ENCODE assay signal across 26 mouse cellular contexts in the genomic region with DNA sequence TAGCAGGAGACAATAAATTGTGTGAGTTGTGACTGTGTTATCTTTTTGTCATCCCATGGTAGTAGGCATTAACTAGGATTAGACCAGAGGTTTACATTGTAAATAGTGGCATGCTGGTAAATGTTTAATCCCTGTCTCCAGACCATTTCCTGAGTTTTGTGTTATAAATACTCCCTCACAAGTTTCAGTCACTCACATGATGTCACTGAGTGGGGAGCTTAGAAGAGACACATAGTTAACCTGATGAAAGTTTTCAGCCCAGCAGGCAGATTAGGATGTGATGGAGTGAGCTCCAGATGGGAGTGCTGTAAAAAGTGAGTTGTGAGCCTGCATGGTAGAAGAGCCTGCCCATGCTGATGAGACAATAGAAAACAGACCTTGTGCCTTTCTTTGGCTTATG. TPM values are rescaled to one million over a fixed set of nuclear protein-coding genes. Genes with fewer than 3 reads are reported as not detected.
DNase-seq lines count a peak whose midpoint lies in the region; ATAC-seq and TF ChIP-seq lines count a peak whose summit lies in the region.
"Had no signal": no experiment of that assay in that cellular context is flagged by ENCODE, and none has a peak within 500 bp of the region (broad histone marks: within the 10 kb centered on the region; RNA-seq: fewer than 3 reads in every experiment).

No protein-coding gene starts in this region.

- no peaks in the 10 kb centered on the region for H3K27me3 ChIP-seq in kidney, embryonic 15.5 days
- no peaks in the 10 kb centered on the region for H3K27me3 ChIP-seq in kidney, adult 2 months (replicated peaks; ENCODE audit: control insufficient read depth, insufficient read depth, low read length)
- no peaks in the 10 kb centered on the region for H3K27me3 ChIP-seq in liver, embryonic 16.5 days (ENCODE audit: control insufficient read depth, insufficient read depth, low read depth, low read length)
- H3K27me3 ChIP-seq in liver, embryonic 12.5 days (replicated peaks) = no peaks in the 10 kb centered on the region
- H3K27me3 ChIP-seq in intestine, embryonic 16.5 days (replicated peaks; ENCODE audit: control insufficient read depth, insufficient read depth, low read length) = no peaks in the 10 kb centered on the region
- H3K27me3 ChIP-seq in hindbrain, embryonic 13.5 days = no peaks in the 10 kb centered on the region
- H3K27me3 ChIP-seq: embryonic facial prominence, embryonic 12.5 days; embryonic facial prominence, embryonic 15.5 days; heart, embryonic 12.5 days; heart, embryonic 15.5 days; hindbrain, embryonic 15.5 days had no signal

- TF ChIP-seq CTCF in kidney, adult 2 months (conservative IDR thresholded peaks at IDR 0.05; ENCODE audit: insufficient read depth, insufficient read length, low read depth, low read length) = no peak

- no peak overlapping the region for H3K4me3 ChIP-seq in kidney, embryonic 15.5 days (replicated peaks)
- no peak overlapping the region for H3K4me3 ChIP-seq in kidney, adult 2 months (ENCODE audit: insufficient read depth, low read depth, low read length)
- H3K4me3 ChIP-seq in liver, embryonic 16.5 days (ENCODE audit: low read depth, low read length) = no peak overlapping the region
- H3K4me3 ChIP-seq in liver, embryonic 12.5 days = no peak overlapping the region
- no peak overlapping the region for H3K4me3 ChIP-seq in intestine, embryonic 16.5 days (ENCODE audit: low read length)
- H3K4me3 ChIP-seq in hindbrain, embryonic 13.5 days = no peak overlapping the region
- H3K4me3 ChIP-seq: embryonic facial prominence, embryonic 12.5 days; embryonic facial prominence, embryonic 15.5 days; gastrocnemius, adult 2 months; heart, embryonic 12.5 days; heart, embryonic 15.5 days; hindbrain, embryonic 15.5 days had no signal

- ATAC-seq in kidney, embryonic 15.5 days (replicated peaks; ENCODE audit: low FRiP score) = no peak
- ATAC-seq in liver, embryonic 16.5 days (ENCODE audit: low read depth) = peak; percentile 71
- no peak for ATAC-seq in liver, embryonic 12.5 days
- peak; percentile 49 for ATAC-seq in intestine, embryonic 16.5 days
- no peak for ATAC-seq in hindbrain, embryonic 13.5 days (ENCODE audit: low FRiP score)
- ATAC-seq: forebrain, embryonic 14.5 days; forebrain, postnatal 0 days had no signal

- TF ChIP-seq POLR2A in kidney, adult 2 months (IDR thresholded peaks at IDR 0.05; ENCODE audit: low read depth, low read length) = no peak

- H3K36me3 ChIP-seq in kidney, embryonic 15.5 days = peaks cover 82% of the 10 kb centered on the region
- peaks cover 12% of the 10 kb centered on the region for H3K36me3 ChIP-seq in kidney, adult 2 months (ENCODE audit: control insufficient read depth, insufficient read depth, low read length)
- H3K36me3 ChIP-seq in liver, embryonic 16.5 days (ENCODE audit: control insufficient read depth, insufficient read depth) = peaks cover 28% of the 10 kb centered on the region
- H3K36me3 ChIP-seq in liver, embryonic 12.5 days = peaks cover 88% of the 10 kb centered on the region
- H3K36me3 ChIP-seq in intestine, embryonic 16.5 days (ENCODE audit: control insufficient read depth, insufficient read depth, low read length) = peaks cover 16% of the 10 kb centered on the region
- peaks cover 62% of the 10 kb centered on the region for H3K36me3 ChIP-seq in hindbrain, embryonic 13.5 days

- 0 out of 2 replicates have a peak overlapping the region, but pooled peaks have one; percentile 27 for H3K27ac ChIP-seq in kidney, embryonic 15.5 days
- no peak overlapping the region for H3K27ac ChIP-seq in kidney, adult 2 months (ENCODE audit: insufficient read depth, low read depth, low read length)
- no peak overlapping the region for H3K27ac ChIP-seq in liver, embryonic 16.5 days (ENCODE audit: low read length)
- H3K27ac ChIP-seq in liver, embryonic 12.5 days = no peak overlapping the region
- no peak overlapping the region for H3K27ac ChIP-seq in intestine, embryonic 16.5 days (ENCODE audit: low read length)
- no peak overlapping the region for H3K27ac ChIP-seq in hindbrain, embryonic 13.5 days
- H3K27ac ChIP-seq: embryonic facial prominence, embryonic 12.5 days; embryonic facial prominence, embryonic 15.5 days; gastrocnemius, adult 2 months; heart, embryonic 15.5 days; hindbrain, embryonic 15.5 days had no signal

- H3K4me2 ChIP-seq in kidney, embryonic 15.5 days = no peak overlapping the region
- no peak overlapping the region for H3K4me2 ChIP-seq in liver, embryonic 16.5 days (ENCODE audit: low read depth, low read length)
- H3K4me2 ChIP-seq in liver, embryonic 12.5 days = no peak overlapping the region
- no peak overlapping the region for H3K4me2 ChIP-seq in intestine, embryonic 16.5 days (ENCODE audit: low read depth, low read length)
- no peak overlapping the region for H3K4me2 ChIP-seq in hindbrain, embryonic 13.5 days
- H3K4me2 ChIP-seq: embryonic facial prominence, embryonic 12.5 days; embryonic facial prominence, embryonic 15.5 days; heart, embryonic 12.5 days; heart, embryonic 15.5 days; hindbrain, embryonic 15.5 days had no signal

- 0 out of 2 replicates have a peak, but pooled peaks cover 2% of the 10 kb centered on the region for H3K4me1 ChIP-seq in kidney, embryonic 15.5 days
- H3K4me1 ChIP-seq in kidney, adult 2 months (ENCODE audit: control insufficient read depth, insufficient read depth, low read length) = no peaks in the 10 kb centered on the region; the same call in 1 of the 2 replicates
- H3K4me1 ChIP-seq in liver, embryonic 16.5 days (ENCODE audit: control insufficient read depth, low read depth, low read length) = peaks cover 2% of the 10 kb centered on the region
- peaks cover 6% of the 10 kb centered on the region; the same call in 1 of the 2 replicates for H3K4me1 ChIP-seq in liver, embryonic 12.5 days
- H3K4me1 ChIP-seq in intestine, embryonic 16.5 days (ENCODE audit: control insufficient read depth, insufficient read depth, low read length) = 0 out of 2 replicates have a peak, but pooled peaks cover 3% of the 10 kb centered on the region
- no peaks in the 10 kb centered on the region for H3K4me1 ChIP-seq in hindbrain, embryonic 13.5 days (replicated peaks)
- H3K4me1 ChIP-seq: embryonic facial prominence, embryonic 12.5 days; embryonic facial prominence, embryonic 15.5 days; heart, embryonic 12.5 days; heart, embryonic 15.5 days; hindbrain, embryonic 15.5 days had no signal

- DNase-seq in kidney, adult 2 months = no peak
- peak; percentile 38 for DNase-seq in yolk sac, embryonic 10.5 days (ENCODE audit: low spot score)
- DNase-seq in adipocyte (ENCODE audit: low spot score) = no peak
- DNase-seq: adrenal gland, adult 2 months; adrenal gland, postnatal 14 days; cerebellum, adult 11 months; cerebellum, adult 2 months; cerebellum, adult 9-11 months; cerebellum, postnatal 25 days; forebrain, postnatal 0 days; gastrocnemius, adult 2 months; gastrocnemius, postnatal 25 days; heart, adult 18-20 months; heart, postnatal 14 days; heart, postnatal 4 days had no signal

- H3K9ac ChIP-seq in kidney, embryonic 15.5 days = no peak overlapping the region
- H3K9ac ChIP-seq in liver, embryonic 16.5 days (ENCODE audit: low read depth, low read length) = no peak overlapping the region
- H3K9ac ChIP-seq in liver, embryonic 12.5 days = no peak overlapping the region
- H3K9ac ChIP-seq in intestine, embryonic 16.5 days (ENCODE audit: low read depth, low read length) = no peak overlapping the region
- no peak overlapping the region for H3K9ac ChIP-seq in hindbrain, embryonic 13.5 days
- H3K9ac ChIP-seq: embryonic facial prominence, embryonic 12.5 days; embryonic facial prominence, embryonic 15.5 days; forebrain, postnatal 0 days; heart, embryonic 12.5 days; heart, embryonic 15.5 days; hindbrain, embryonic 15.5 days had no signal

- H3K9me3 ChIP-seq in kidney, embryonic 15.5 days (replicated peaks) = no peaks in the 10 kb centered on the region
- H3K9me3 ChIP-seq in liver, embryonic 16.5 days (replicated peaks; ENCODE audit: control insufficient read depth, low read length) = no peaks in the 10 kb centered on the region
- no peaks in the 10 kb centered on the region for H3K9me3 ChIP-seq in liver, embryonic 12.5 days (replicated peaks)
- no peaks in the 10 kb centered on the region for H3K9me3 ChIP-seq in intestine, embryonic 16.5 days (ENCODE audit: control insufficient read depth, low read length)
- H3K9me3 ChIP-seq in hindbrain, embryonic 13.5 days = no peaks in the 10 kb centered on the region
- H3K9me3 ChIP-seq: embryonic facial prominence, embryonic 12.5 days; embryonic facial prominence, embryonic 15.5 days; heart, embryonic 12.5 days; heart, embryonic 15.5 days; hindbrain, embryonic 15.5 days had no signal

RNA-seq across cellular contexts. Expression of gene Mia2, which starts 49.5 kb away (rescaled TPM):
- polyA plus RNA-seq in kidney, embryonic 15.5 days (2015; fragmentation: Nextera tagmentation; extraction: Ambion mirVana) = 70.5 and 75.2 TPM in 2 replicates
- polyA plus RNA-seq in kidney, adult 2 months (2012; rRNA removed) = 95.3 and 102 TPM in 2 replicates
- polyA plus RNA-seq in liver, embryonic 16.5 days (2015; fragmentation: Nextera tagmentation; extraction: Ambion mirVana) = 53.3 and 56.2 TPM in 2 replicates
- 52.6 and 59.3 TPM in 2 replicates for polyA plus RNA-seq in liver, embryonic 12.5 days (2016; fragmentation: Nextera tagmentation; extraction: Ambion mirVana)
- polyA plus RNA-seq in intestine, embryonic 16.5 days (2015; fragmentation: Nextera tagmentation; extraction: Ambion mirVana) = 88.2 and 96.6 TPM in 2 replicates
- polyA plus RNA-seq in hindbrain, embryonic 13.5 days (2015; fragmentation: Nextera tagmentation; extraction: Ambion mirVana) = 38.1 and 42.3 TPM in 2 replicates

Comparison
In these comparisons a context has a peak if more than half of its experiments do, and no peak if none do; other contexts are left out.
1. ATAC-seq: peak in liver, embryonic 16.5 days (single experiment) and intestine, embryonic 16.5 days (single experiment); none in kidney, embryonic 15.5 days (single experiment), liver, embryonic 12.5 days (single experiment) and hindbrain, embryonic 13.5 days (single experiment).